Mouse (Mus musculus) MEL (cell line): Measurements from ENCODE around the gene Uba2. TPM values are rescaled to one million over a fixed set of nuclear protein-coding genes. Genes with fewer than 3 reads are reported as not detected.
A peak's percentile ranks its signal among the peaks of the same experiment; 100 is the strongest.

ENCODE experiments used
- DNase-seq: peaks from one replicate; pipeline ENCODE4 v3.0.0; 2011; ENCODE audit warnings: low read depth, low spot score
- H3K27ac ChIP-seq: 2 replicates; pipeline ENCODE4 v1.5.1; 2012; ENCODE audit warnings: low read depth, mild to moderate bottlenecking, control low read depth, low read length, moderate library complexity; ENCODE audit not compliant: control insufficient read depth
- H3K27me3 ChIP-seq, 2 experiments: fragments of 150-350 bp in 1 of 2; sonication (generic) in 1 of 2; 2 replicates each; pipeline ENCODE4 v1.6.1; 2012; ENCODE audit warnings: low read length in 2 of 2, mild to moderate bottlenecking in 2 of 2, improper control_type of control experiment in 1 of 2, moderate library complexity in 1 of 2; ENCODE audit not compliant: insufficient read depth in 2 of 2, control insufficient read depth in 1 of 2
- H3K36me3 ChIP-seq, 2 experiments: 2 replicates each; pipeline ENCODE4 v1.6.1; 2012 to 2014; ENCODE audit warnings: low read length in 2 of 2, improper control_type of control experiment in 1 of 2, inconsistent platforms in 1 of 2, mild to moderate bottlenecking in 1 of 2; ENCODE audit not compliant: insufficient read depth in 2 of 2, control insufficient read depth in 1 of 2
- H3K4me1 ChIP-seq, 2 experiments: fragments of 150-350 bp in 1 of 2; sonication (generic) in 1 of 2; 2 replicates each; pipeline ENCODE4 v1.6.1; 2012; ENCODE audit warnings: low read length in 2 of 2, improper control_type of control experiment in 1 of 2, mild to moderate bottlenecking in 1 of 2; ENCODE audit not compliant: insufficient read depth in 2 of 2, control insufficient read depth in 1 of 2
- H3K4me3 ChIP-seq, 2 experiments: fragments of 150-350 bp in 1 of 2; sonication (generic) in 1 of 2; 2 replicates each; pipeline ENCODE4 v1.5.1; 2012; ENCODE audit warnings: low read depth in 2 of 2, low read length in 2 of 2, mild to moderate bottlenecking in 2 of 2, moderate library complexity in 2 of 2, control low read depth in 1 of 2, improper control_type of control experiment in 1 of 2; ENCODE audit not compliant: control insufficient read depth in 1 of 2, insufficient read depth in 1 of 2
- H3K79me2 ChIP-seq: 2 replicates; pipeline ENCODE4 v1.6.1; 2012; ENCODE audit warnings: mild to moderate bottlenecking, low read length, moderate library complexity; ENCODE audit not compliant: control insufficient read depth, poor library complexity, insufficient read depth
- H3K9ac ChIP-seq: 2 replicates; pipeline ENCODE4 v1.6.1; 2012; ENCODE audit warnings: low read depth, mild to moderate bottlenecking, control low read depth, low read length, moderate library complexity; ENCODE audit not compliant: control insufficient read depth, poor library complexity, severe bottlenecking
- H3K9me3 ChIP-seq: fragments of 150-350 bp; sonication (generic); replicated peaks from 2 replicates; pipeline ENCODE4 v1.6.1; 2012; ENCODE audit warnings: mild to moderate bottlenecking, low read length, improper control_type of control experiment, moderate library complexity; ENCODE audit not compliant: insufficient read depth
- BHLHE40 ChIP-seq: IDR thresholded peaks from 2 replicates; pipeline ENCODE4 v1.6.1; 2012; ENCODE audit warnings: low read depth, mild to moderate bottlenecking, inconsistent platforms, low read length, improper control_type of control experiment, borderline replicate concordance
- CHD1 ChIP-seq: IDR thresholded peaks from 2 replicates; pipeline ENCODE4 v1.6.1; 2012; ENCODE audit warnings: low read depth, mild to moderate bottlenecking, inconsistent platforms, low read length, improper control_type of control experiment
- CHD2 ChIP-seq: IDR thresholded peaks from 2 replicates; pipeline ENCODE4 v1.6.1; 2011; ENCODE audit warnings: low read length, improper control_type of control experiment
- CTCF ChIP-seq, 3 experiments: IDR thresholded peaks in 2 of 3; conservative IDR thresholded peaks in 1 of 3; 2 replicates each; pipeline ENCODE4 v1.5.1; 2011 to 2012; ENCODE audit warnings: low read length in 3 of 3, low read depth in 2 of 3, mild to moderate bottlenecking in 2 of 3, improper control_type of control experiment in 1 of 3, inconsistent platforms in 1 of 3, mixed read lengths in 1 of 3, moderate library complexity in 1 of 3; ENCODE audit not compliant: control insufficient read depth in 1 of 3, insufficient read depth in 1 of 3, poor library complexity in 1 of 3, severe bottlenecking in 1 of 3
- ELF1 ChIP-seq: IDR thresholded peaks from 2 replicates; pipeline ENCODE4 v1.6.1; 2014; ENCODE audit warnings: low read depth, mild to moderate bottlenecking, inconsistent platforms, low read length, improper control_type of control experiment, moderate library complexity
- EP300 ChIP-seq, 2 experiments: IDR thresholded peaks; 2 replicates each; pipeline ENCODE4 v1.6.1; 2011; ENCODE audit warnings: improper control_type of control experiment in 2 of 2, low read length in 2 of 2, low read depth in 1 of 2, mild to moderate bottlenecking in 1 of 2
- ETS1 ChIP-seq: IDR thresholded peaks from 2 replicates; pipeline ENCODE4 v1.6.1; 2012; ENCODE audit warnings: low read depth, mild to moderate bottlenecking, inconsistent platforms, low read length, improper control_type of control experiment, moderate library complexity
- MAFK ChIP-seq: IDR thresholded peaks from 2 replicates; pipeline ENCODE4 v1.6.1; 2011; ENCODE audit warnings: low read depth, mild to moderate bottlenecking, low read length, improper control_type of control experiment, borderline replicate concordance
- MAZ ChIP-seq: IDR thresholded peaks from 2 replicates; pipeline ENCODE4 v1.6.1; 2012; ENCODE audit warnings: low read depth, mild to moderate bottlenecking, inconsistent platforms, low read length, improper control_type of control experiment
- MEF2A ChIP-seq: IDR thresholded peaks from 2 replicates; pipeline ENCODE4 v1.6.1; 2014; ENCODE audit warnings: low read depth, mild to moderate bottlenecking, inconsistent platforms, low read length, improper control_type of control experiment; ENCODE audit not compliant: poor library complexity, insufficient replicate concordance, severe bottlenecking; ENCODE audit errors: extremely low read depth
- MXI1 ChIP-seq: IDR thresholded peaks from 2 replicates; pipeline ENCODE4 v1.6.1; 2011; ENCODE audit warnings: mild to moderate bottlenecking, low read depth, low read length, improper control_type of control experiment
- MYC ChIP-seq: IDR thresholded peaks from 2 replicates; pipeline ENCODE4 v1.6.1; 2011; ENCODE audit warnings: low read depth, mild to moderate bottlenecking, low read length, improper control_type of control experiment, moderate library complexity
- NELFE ChIP-seq: IDR thresholded peaks from 2 replicates; pipeline ENCODE4 v1.6.1; 2011; ENCODE audit warnings: low read depth, low read length, improper control_type of control experiment
- POLR2A ChIP-seq, 2 experiments: IDR thresholded peaks; 2 replicates each; pipeline ENCODE4 v1.6.1; 2011 to 2012; ENCODE audit warnings: low read length in 2 of 2, mild to moderate bottlenecking in 2 of 2, control low read depth in 1 of 2, improper control_type of control experiment in 1 of 2, low read depth in 1 of 2, moderate library complexity in 1 of 2; ENCODE audit not compliant: control insufficient read depth in 1 of 2, insufficient read depth in 1 of 2, poor library complexity in 1 of 2
- POLR2AphosphoS2 ChIP-seq: IDR thresholded peaks from 2 replicates; pipeline ENCODE4 v1.6.1; 2011; ENCODE audit warnings: low read length, improper control_type of control experiment
- RAD21 ChIP-seq: IDR thresholded peaks from 2 replicates; pipeline ENCODE4 v1.6.1; 2011; ENCODE audit warnings: mild to moderate bottlenecking, low read depth, low read length, improper control_type of control experiment
- TCF12 ChIP-seq: IDR thresholded peaks from 2 replicates; pipeline ENCODE4 v1.6.1; 2014; ENCODE audit warnings: low read depth, mild to moderate bottlenecking, inconsistent platforms, low read length, improper control_type of control experiment, moderate library complexity
- UBTF ChIP-seq: IDR thresholded peaks from 2 replicates; pipeline ENCODE4 v1.6.1; 2012; ENCODE audit warnings: low read depth, mild to moderate bottlenecking, inconsistent platforms, low read length, improper control_type of control experiment, moderate library complexity, borderline replicate concordance; ENCODE audit not compliant: insufficient read depth
- USF1 ChIP-seq: IDR thresholded peaks from 2 replicates; pipeline ENCODE4 v1.6.1; 2014; ENCODE audit warnings: low read depth, mild to moderate bottlenecking, inconsistent platforms, low read length, improper control_type of control experiment, moderate library complexity
- ZKSCAN1 ChIP-seq: IDR thresholded peaks from 2 replicates; pipeline ENCODE4 v1.6.1; 2012; ENCODE audit warnings: low read depth, mild to moderate bottlenecking, inconsistent platforms, low read length, improper control_type of control experiment, moderate library complexity
- ZMIZ1 ChIP-seq: IDR thresholded peaks from 2 replicates; pipeline ENCODE4 v1.6.1; 2012; ENCODE audit warnings: low read depth, mild to moderate bottlenecking, inconsistent platforms, low read length, improper control_type of control experiment, moderate library complexity
- ZNF384 ChIP-seq: IDR thresholded peaks from 2 replicates; pipeline ENCODE4 v1.6.1; 2012; ENCODE audit warnings: low read depth, mild to moderate bottlenecking, inconsistent platforms, low read length, improper control_type of control experiment
- polyA plus RNA-seq, 2 experiments: library from polyadenylated mRNA; stranded (reverse) in 1 of 2; unstranded in 1 of 2; fragments of >175 nt in 1 of 2; fragments of >200 nt in 1 of 2; gene quantifications; 2 replicates each; pipeline versions ENCODE4 v1.2.1 to v1.2.4; 2012; ENCODE audit warnings: low replicate concordance in 2 of 2, low read depth in 1 of 2; ENCODE audit not compliant: insufficient read length in 2 of 2, insufficient read depth in 1 of 2, missing spikeins in 1 of 2
- total RNA-seq: library from RNA; depleted of rRNA; stranded (reverse); fragments of 300-350 nt; gene quantifications from 2 replicates; pipeline ENCODE4 v1.2.3, GENCODE M21; 2012

Uba2 gene
- total and polyA plus RNA-seq, 3 experiments: 201 to 207 TPM; not detected in 1

- TF ChIP-seq ZMIZ1 (no peak; the same call in 1 of the 2 replicates), NELFE (peak; percentile 88), EP300 (IDR thresholded peaks at IDR 0.05; ENCODE audit: low read depth in 1 of 2, low read length in 2 of 2) (peak in 1 of 2 experiments; percentile 42; a peak in 1 of 4 replicates), RAD21 (no peak), POLR2A (IDR thresholded peaks at IDR 0.05; ENCODE audit: control insufficient read depth in 1 of 2, insufficient read depth in 1 of 2, low read depth in 1 of 2, low read length in 2 of 2, poor library complexity in 1 of 2) (peak in 1 of 2 experiments; percentile 86; a peak in 3 of 4 replicates), ZNF384 (no peak), BHLHE40 (no peak), TCF12 (peak; percentile 71), MEF2A (no peak), CHD2 (no peak), ETS1 (0 out of 2 replicates have a peak, but pooled peaks have one; percentile 24)
Observed at GRCm38 (mm10) chr7:34168470-34169251, 738 bp downstream of the Uba2 start (continued).

GRCm38 (mm10) chr7:34167766-34168469, 1.5 kb downstream of the Uba2 start:
- Histone ChIP-seq H3K27ac (peak overlapping the region; percentile 59), H3K9me3 (no peaks in the 10 kb centered on the region), H3K79me2 (peaks cover 23% of the 10 kb centered on the region), H3K9ac (peak overlapping the region; percentile 96), H3K4me3 (peak overlapping the region; percentile 58 to 99), H3K27me3 (no peaks in the 10 kb centered on the region), H3K36me3 (peaks cover 4 to 19% of the 10 kb centered on the region in 2 experiments)
- peak; percentile 62 for DNase-seq
- TF ChIP-seq ZMIZ1 (peak; percentile 67; the same call in 1 of the 2 replicates), CHD1 (no peak), UBTF (no peak), ELF1 (no peak), USF1 (no peak), MYC (peak; percentile 74; the same call in 1 of the 2 replicates), ZKSCAN1 (no peak), NELFE (no peak), RAD21 (no peak), MAFK (no peak), MXI1 (peak; percentile 90), MAZ (no peak), MEF2A (no peak), ZNF384 (no peak), POLR2AphosphoS2 (no peak), ETS1 (no peak), POLR2A (IDR thresholded peaks at IDR 0.05; ENCODE audit: control insufficient read depth in 1 of 2, insufficient read depth in 1 of 2, low read depth in 1 of 2, low read length in 2 of 2, poor library complexity in 1 of 2) (peak in 1 of 2 experiments; percentile 92; a peak in 1 of 4 replicates), CTCF (IDR thresholded peaks at IDR 0.05 in 2 of 3, conservative IDR thresholded peaks at IDR 0.05 in 1 of 3; ENCODE audit: control insufficient read depth in 1 of 3, insufficient read depth in 1 of 3, low read depth in 2 of 3, low read length in 3 of 3, poor library complexity in 1 of 3, severe bottlenecking in 1 of 3) (no peak)
- TF ChIP-seq, all 39 proteins: peak for 4
- H3K4me1 ChIP-seq: no peaks in the 10 kb centered on the region; a peak in 1 of 4 replicates
